Mouse (Mus musculus): ENCODE data around the gene Antxr1. TPM values are rescaled to one million over a fixed set of nuclear protein-coding genes. Genes with fewer than 3 reads are reported as not detected.
"Not testable (repeated sequence)": the region's sequence is repeated elsewhere in the genome, so short reads cannot be mapped to it uniquely, and the experiment has no call there.

The Antxr1 gene
- total and polyA plus RNA-seq, 3 experiments, result 4.8 to 8.5 (median 6.5) TPM

DNA sequence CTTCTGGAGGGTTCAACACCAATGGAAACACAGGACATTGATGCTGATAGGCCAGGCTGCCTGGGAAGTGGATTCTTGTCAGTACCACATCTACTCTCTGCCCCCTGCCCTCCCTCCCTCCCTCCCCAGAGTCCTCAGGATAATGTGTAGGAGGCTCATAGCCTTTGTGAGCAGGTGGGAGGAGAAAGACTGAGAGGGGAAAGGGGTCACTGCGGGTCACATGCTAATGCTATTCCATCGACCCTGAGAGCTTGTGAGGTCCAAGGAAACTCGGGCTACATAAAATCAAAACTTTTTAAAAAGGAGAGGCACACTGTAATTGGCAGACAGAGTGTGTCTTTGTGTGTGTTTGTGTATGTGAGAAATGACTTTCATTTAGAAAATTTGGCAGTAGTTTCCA is 236.4 kb downstream of the Antxr1 start:
- 38% methylated on average over 3 of the region's 3 CpGs for WGBS
- TF ChIP-seq POLR2A (IDR thresholded peaks at IDR 0.05; ENCODE audit: insufficient read depth, low read depth, low read length), result no peak
- no peak for TF ChIP-seq EP300 (IDR thresholded peaks at IDR 0.05; ENCODE audit: insufficient read depth, low read depth, low read length)
- no peak for TF ChIP-seq CTCF (IDR thresholded peaks at IDR 0.05)

DNA sequence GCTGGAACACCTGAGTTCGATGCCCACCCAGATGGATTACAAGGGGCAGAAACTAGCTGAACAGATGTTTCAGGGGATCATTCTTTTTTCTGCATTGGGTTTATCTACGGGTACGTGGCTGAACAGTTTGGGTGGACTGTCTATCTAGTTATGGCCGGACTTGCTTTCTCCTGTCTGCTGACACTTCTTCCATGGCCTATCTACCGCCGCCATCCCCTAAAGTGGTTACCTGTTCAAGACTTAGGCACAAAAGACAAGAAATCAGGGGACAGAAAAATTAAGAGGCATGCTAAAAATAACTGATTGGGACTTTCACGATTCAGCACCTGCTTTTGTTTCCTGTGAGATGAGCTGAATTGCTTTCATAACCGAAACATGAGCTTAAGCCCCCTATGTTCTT is 242.0 kb downstream of the Antxr1 start:
- H3K9ac ChIP-seq (ENCODE audit: low read depth, low read length); H3K4me3 ChIP-seq; H3K79me2 ChIP-seq (replicated peaks; ENCODE audit: control insufficient read depth, insufficient read depth, low read length); H3K36me3 ChIP-seq (ENCODE audit: control insufficient read depth, insufficient read depth, low read length); H3K27ac ChIP-seq; H3K4me1 ChIP-seq (ENCODE audit: control insufficient read depth, insufficient read depth, low read length); H3K27me3 ChIP-seq (ENCODE audit: control insufficient read depth, insufficient read depth, low read length); DNase-seq; intact Hi-C loops (cut with DNase I): not testable (repeated sequence)
- WGBS, result 84% methylated on average over 8 of the region's 8 CpGs

More for the DNA sequence above, 236.4 kb downstream of the Antxr1 start:
- Histone ChIP-seq H3K27ac (no peak overlapping the region), H3K4me1 (ENCODE audit: control insufficient read depth, insufficient read depth, low read length) (no peaks in the 10 kb centered on the region; the same call in 1 of the 2 replicates), H3K27me3 (ENCODE audit: control insufficient read depth, insufficient read depth, low read length) (no peaks in the 10 kb centered on the region), H3K79me2 (replicated peaks; ENCODE audit: control insufficient read depth, insufficient read depth, low read length) (no peaks in the 10 kb centered on the region), H3K4me3 (no peak overlapping the region), H3K9ac (ENCODE audit: low read depth, low read length) (no peak overlapping the region), H3K36me3 (ENCODE audit: control insufficient read depth, insufficient read depth, low read length) (no peaks in the 10 kb centered on the region)
- intact Hi-C loops (cut with DNase I), result no loop called here
- DNase-seq, result no peak

DNA sequence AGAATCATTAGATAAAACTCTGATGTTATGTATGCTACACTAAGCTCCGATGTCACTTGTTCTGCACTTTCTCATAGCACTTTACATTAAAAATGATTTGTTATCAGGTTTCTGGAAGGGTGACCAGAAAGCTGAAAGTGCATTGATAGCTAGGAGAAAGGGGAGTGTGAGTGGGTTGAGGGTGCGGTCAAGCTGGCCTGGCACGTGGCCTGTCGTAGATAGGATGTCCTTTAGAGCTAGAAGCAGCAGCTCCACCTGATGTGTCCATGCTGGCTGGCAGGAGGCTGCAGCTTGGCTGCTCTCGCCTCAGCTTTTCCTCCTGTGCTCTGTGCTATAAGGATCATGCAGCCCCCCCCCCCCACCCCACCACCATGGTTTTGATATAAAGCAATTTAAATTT is 243.1 kb downstream of the Antxr1 start:
- no peak for DNase-seq
- H3K4me1 ChIP-seq (ENCODE audit: control insufficient read depth, insufficient read depth, low read length), result no peaks in the 10 kb centered on the region
- H3K27me3 ChIP-seq (ENCODE audit: control insufficient read depth, insufficient read depth, low read length), result no peaks in the 10 kb centered on the region
- H3K79me2 ChIP-seq (replicated peaks; ENCODE audit: control insufficient read depth, insufficient read depth, low read length), result no peaks in the 10 kb centered on the region
- no peak for TF ChIP-seq CTCF (IDR thresholded peaks at IDR 0.05)
- TF ChIP-seq EP300 (IDR thresholded peaks at IDR 0.05; ENCODE audit: insufficient read depth, low read depth, low read length), result no peak
- no peak for TF ChIP-seq POLR2A (IDR thresholded peaks at IDR 0.05; ENCODE audit: insufficient read depth, low read depth, low read length)
- no peak overlapping the region for H3K9ac ChIP-seq (ENCODE audit: low read depth, low read length)
- 81% methylated on average over 5 of the region's 5 CpGs for WGBS
- no peak overlapping the region for H3K27ac ChIP-seq
- intact Hi-C loops (cut with DNase I), result no loop called here
- H3K36me3 ChIP-seq (ENCODE audit: control insufficient read depth, insufficient read depth, low read length), result no peaks in the 10 kb centered on the region
- H3K4me3 ChIP-seq, result no peak overlapping the region

DNA sequence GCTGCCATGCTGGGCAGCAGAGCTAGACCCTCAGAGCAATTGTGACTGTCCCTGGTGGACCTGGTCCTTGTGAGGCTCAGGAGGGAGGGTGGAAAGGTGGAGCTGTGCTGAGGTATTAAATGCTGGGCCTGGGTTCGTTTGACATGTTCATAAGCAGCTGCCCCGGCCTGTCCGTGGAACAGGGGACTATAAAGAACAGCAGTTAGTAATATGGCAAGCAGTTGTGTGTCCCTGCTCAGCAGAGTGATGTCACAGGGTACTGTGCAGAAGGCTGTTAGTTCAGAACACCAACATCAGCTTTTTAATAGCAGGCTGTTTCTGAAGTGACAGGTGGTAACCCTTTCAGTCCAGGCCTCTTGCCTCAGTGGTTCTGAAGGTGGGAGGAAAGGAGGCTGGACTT is 244.7 kb downstream of the Antxr1 start:
- intact Hi-C loops (cut with DNase I), result no loop called here
- Histone ChIP-seq H3K79me2 (replicated peaks; ENCODE audit: control insufficient read depth, insufficient read depth, low read length) (no peaks in the 10 kb centered on the region), H3K27me3 (ENCODE audit: control insufficient read depth, insufficient read depth, low read length) (no peaks in the 10 kb centered on the region), H3K4me1 (ENCODE audit: control insufficient read depth, insufficient read depth, low read length) (no peaks in the 10 kb centered on the region), H3K27ac (no peak overlapping the region), H3K36me3 (ENCODE audit: control insufficient read depth, insufficient read depth, low read length) (no peaks in the 10 kb centered on the region), H3K4me3 (no peak overlapping the region), H3K9ac (ENCODE audit: low read depth, low read length) (no peak overlapping the region)
- WGBS, result 83% methylated on average over 3 of the region's 3 CpGs
- TF ChIP-seq EP300 (IDR thresholded peaks at IDR 0.05; ENCODE audit: insufficient read depth, low read depth, low read length), result no peak
- no peak for DNase-seq

DNA sequence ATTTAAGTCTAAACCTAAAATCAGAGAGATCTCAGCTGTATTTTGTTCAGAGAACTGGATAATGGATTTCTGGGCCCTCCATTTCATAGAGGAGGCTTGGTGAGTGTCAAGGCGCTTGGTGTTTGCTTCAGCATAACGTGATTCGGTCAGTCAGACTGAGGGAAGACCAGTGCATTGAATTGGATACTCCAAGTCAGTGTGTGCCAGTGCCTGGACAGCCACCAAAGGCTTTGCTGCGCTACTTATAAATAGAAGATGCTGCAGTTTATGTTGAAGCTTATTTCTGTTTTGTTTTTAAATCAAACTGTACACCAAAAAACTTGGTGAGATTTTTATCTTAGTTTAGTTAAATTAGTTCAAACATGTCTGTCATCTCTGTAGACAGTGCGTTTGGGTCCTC is 247.3 kb downstream of the Antxr1 start:
- Histone ChIP-seq H3K36me3 (ENCODE audit: control insufficient read depth, insufficient read depth, low read length) (no peaks in the 10 kb centered on the region), H3K79me2 (replicated peaks; ENCODE audit: control insufficient read depth, insufficient read depth, low read length) (no peaks in the 10 kb centered on the region), H3K27ac (no peak overlapping the region), H3K4me3 (no peak overlapping the region), H3K27me3 (ENCODE audit: control insufficient read depth, insufficient read depth, low read length) (no peaks in the 10 kb centered on the region), H3K9ac (ENCODE audit: low read depth, low read length) (no peak overlapping the region), H3K4me1 (ENCODE audit: control insufficient read depth, insufficient read depth, low read length) (no peaks in the 10 kb centered on the region)
- TF ChIP-seq EP300 (IDR thresholded peaks at IDR 0.05; ENCODE audit: insufficient read depth, low read depth, low read length) (no peak), CTCF (IDR thresholded peaks at IDR 0.05) (no peak), POLR2A (IDR thresholded peaks at IDR 0.05; ENCODE audit: insufficient read depth, low read depth, low read length) (no peak)
- WGBS, result 86% methylated on average over 5 of the region's 5 CpGs
- intact Hi-C loops (cut with DNase I), result no loop called here
- DNase-seq, result no peak

DNA sequence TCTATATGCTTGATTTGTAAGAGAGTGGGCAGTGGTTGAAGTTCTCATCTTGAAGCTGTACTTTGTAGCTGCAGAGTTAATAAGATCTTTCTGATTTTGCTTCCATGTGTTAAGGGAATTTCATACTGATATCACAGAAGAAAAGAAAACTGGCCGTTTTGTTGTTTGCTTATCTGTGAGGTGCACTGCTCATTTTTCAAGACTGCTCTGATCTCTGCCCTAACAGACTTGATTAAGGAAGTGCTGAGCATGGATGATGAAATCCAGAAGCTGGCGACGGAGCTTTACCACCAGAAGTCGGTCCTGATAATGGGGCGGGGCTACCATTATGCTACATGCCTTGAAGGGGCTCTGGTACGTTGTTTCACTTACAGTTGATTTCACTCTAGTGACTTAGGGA is 250.6 kb downstream of the Antxr1 start:
- no peak overlapping the region for H3K4me3 ChIP-seq
- no peak overlapping the region for H3K9ac ChIP-seq (ENCODE audit: low read depth, low read length)
- H3K27me3 ChIP-seq (ENCODE audit: control insufficient read depth, insufficient read depth, low read length), result no peaks in the 10 kb centered on the region
- H3K4me1 ChIP-seq (ENCODE audit: control insufficient read depth, insufficient read depth, low read length), result no peaks in the 10 kb centered on the region
- no peak for DNase-seq
- H3K79me2 ChIP-seq (replicated peaks; ENCODE audit: control insufficient read depth, insufficient read depth, low read length), result no peaks in the 10 kb centered on the region
- intact Hi-C loops (cut with DNase I), result no loop called here
- 54% methylated on average over 6 of the region's 6 CpGs for WGBS
- TF ChIP-seq POLR2A (IDR thresholded peaks at IDR 0.05; ENCODE audit: insufficient read depth, low read depth, low read length) (no peak), CTCF (IDR thresholded peaks at IDR 0.05) (no peak), EP300 (IDR thresholded peaks at IDR 0.05; ENCODE audit: insufficient read depth, low read depth, low read length) (no peak)
- no peak overlapping the region for H3K27ac ChIP-seq
- H3K36me3 ChIP-seq (ENCODE audit: control insufficient read depth, insufficient read depth, low read length), result no peaks in the 10 kb centered on the region

Other genes with a start within 250 kb of the Antxr1 start
- gene D6Ertd527e, start 231.1 kb downstream of the Antxr1 start, total RNA-seq (2021), result not detected
- gene D6Ertd527e, start 231.1 kb downstream of the Antxr1 start, polyA plus RNA-seq (2012; rRNA removed), result 0.04 TPM in 1 of 2 replicates, not detected in the other
- gene Gkn1, start 15.1 kb upstream of the Antxr1 start, total RNA-seq (2021), result not detected
- gene Gkn1, start 15.1 kb upstream of the Antxr1 start, polyA plus RNA-seq (2012; rRNA removed), result 0.12 TPM in 2 replicates
- not detected for gene Gkn2, start 37.5 kb upstream of the Antxr1 start, total RNA-seq (2021)
- not detected in 2 replicates for gene Gkn2, start 37.5 kb upstream of the Antxr1 start, polyA plus RNA-seq (2012; rRNA removed)
- gene Gkn3, start 53.1 kb upstream of the Antxr1 start, total RNA-seq (2021), result 1 to 10 TPM; 1.7 to 2.1 TPM
- 1.9 and 4.4 TPM in 2 replicates for gene Gkn3, start 53.1 kb upstream of the Antxr1 start, polyA plus RNA-seq (2012; rRNA removed)
- gene Bmp10, start 93.2 kb upstream of the Antxr1 start, total RNA-seq (2021), result 10 to 100 TPM; 51.0 to 60.1 TPM
- 53.8 and 106 TPM in 2 replicates for gene Bmp10, start 93.2 kb upstream of the Antxr1 start, polyA plus RNA-seq (2012; rRNA removed)
- 1 to 10 TPM; 3.2 to 3.8 TPM for gene Arhgap25, start 197.4 kb upstream of the Antxr1 start, total RNA-seq (2021)
- 1.8 and 1.9 TPM in 2 replicates for gene Arhgap25, start 197.4 kb upstream of the Antxr1 start, polyA plus RNA-seq (2012; rRNA removed)